Mouse (Mus musculus) ES-Bruce4 (cell line): Measurements from ENCODE around the gene Gm3285. TPM values are rescaled to one million over a fixed set of nuclear protein-coding genes. Genes with fewer than 3 reads are reported as not detected.

Experiments used
- H3K27ac ChIP-seq: 2 replicates; pipeline ENCODE4 v1.5.1; 2012; ENCODE audit warnings: low read length, inconsistent platforms; ENCODE audit not compliant: insufficient read depth
- H3K27me3 ChIP-seq: 2 replicates; pipeline ENCODE4 v1.6.1; 2012; ENCODE audit warnings: mild to moderate bottlenecking, low read length, inconsistent platforms; ENCODE audit not compliant: control insufficient read depth, poor library complexity, insufficient read depth, severe bottlenecking
- H3K36me3 ChIP-seq: 2 replicates; pipeline ENCODE4 v1.6.1; 2012; ENCODE audit warnings: inconsistent platforms, mild to moderate bottlenecking, low read length, moderate library complexity; ENCODE audit not compliant: control insufficient read depth, poor library complexity, insufficient read depth, severe bottlenecking
- H3K4me1 ChIP-seq: one replicate; pipeline ENCODE4 v1.8.1; 2011; ENCODE audit warnings: low read length; ENCODE audit not compliant: control insufficient read depth, insufficient read depth
- H3K4me3 ChIP-seq: 2 replicates; pipeline ENCODE4 v1.5.1; 2011; ENCODE audit warnings: low read depth, mild to moderate bottlenecking, low read length
- H3K9ac ChIP-seq: 2 replicates; pipeline ENCODE4 v1.6.1; 2012; ENCODE audit warnings: low read depth, mild to moderate bottlenecking, inconsistent platforms; ENCODE audit not compliant: poor library complexity, severe bottlenecking
- H3K9me3 ChIP-seq: replicated peaks from 2 replicates; pipeline ENCODE4 v1.6.1; 2012; ENCODE audit warnings: mild to moderate bottlenecking, low read length, inconsistent platforms; ENCODE audit not compliant: control insufficient read depth, poor library complexity, insufficient read depth, severe bottlenecking
- CTCF ChIP-seq: IDR thresholded peaks from one replicate; pipeline ENCODE4 v1.8.1; 2011; ENCODE audit warnings: low read depth, low read length
- EP300 ChIP-seq: IDR thresholded peaks from 2 replicates; pipeline ENCODE4 v1.6.1; 2011; ENCODE audit warnings: low read depth, low read length; ENCODE audit not compliant: insufficient read depth
- POLR2A ChIP-seq: IDR thresholded peaks from one replicate; pipeline ENCODE4 v1.8.1; 2011; ENCODE audit warnings: low read length; ENCODE audit not compliant: insufficient read depth
- polyA plus RNA-seq: library from polyadenylated mRNA; stranded (reverse); fragments of >200 nt; gene quantifications from 2 replicates; pipeline ENCODE4 v1.2.4, GENCODE M21; 2011; ENCODE audit warnings: low read depth; ENCODE audit not compliant: missing spikeins, insufficient read depth, insufficient read length

Gene Gm3285
- polyA plus RNA-seq: not detected in 2 replicates

DNA sequence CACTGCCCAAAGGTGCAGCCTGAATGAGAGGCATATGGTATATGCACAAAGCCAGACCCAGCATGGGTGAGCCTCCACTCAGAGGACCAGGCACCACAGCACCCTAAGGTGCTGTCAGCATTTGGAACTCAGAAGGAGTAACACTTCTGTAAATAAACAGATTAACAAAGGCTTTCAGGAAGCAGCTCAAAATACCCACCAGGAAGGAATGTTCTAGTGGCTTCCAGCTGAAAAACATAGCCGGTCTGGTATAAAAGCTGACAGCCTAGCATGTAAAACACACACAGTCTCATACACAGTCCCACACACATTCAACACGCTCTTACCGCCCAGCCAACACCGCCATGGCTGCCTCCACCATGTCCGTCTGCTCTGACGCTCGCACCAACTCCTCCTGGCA is at the start of gene Gm3285:
Gene Gm3285, plus strand, starts transcription at position 301 of the 400 bp plus-strand sequence.
- no peak within 1 kb of the TSS for H3K9ac ChIP-seq
- H3K27me3 ChIP-seq: no peaks in the 10 kb centered on the region
- no peak within 1 kb of the TSS for H3K4me3 ChIP-seq
- H3K9me3 ChIP-seq: no peaks in the 10 kb centered on the region
- no peak within 1 kb of the TSS for H3K27ac ChIP-seq
- H3K4me1 ChIP-seq: no peaks in the 10 kb centered on the region
- TF ChIP-seq CTCF (no peak), POLR2A (no peak), EP300 (no peak)
- H3K36me3 ChIP-seq: no peaks in the 10 kb centered on the region

DNA sequence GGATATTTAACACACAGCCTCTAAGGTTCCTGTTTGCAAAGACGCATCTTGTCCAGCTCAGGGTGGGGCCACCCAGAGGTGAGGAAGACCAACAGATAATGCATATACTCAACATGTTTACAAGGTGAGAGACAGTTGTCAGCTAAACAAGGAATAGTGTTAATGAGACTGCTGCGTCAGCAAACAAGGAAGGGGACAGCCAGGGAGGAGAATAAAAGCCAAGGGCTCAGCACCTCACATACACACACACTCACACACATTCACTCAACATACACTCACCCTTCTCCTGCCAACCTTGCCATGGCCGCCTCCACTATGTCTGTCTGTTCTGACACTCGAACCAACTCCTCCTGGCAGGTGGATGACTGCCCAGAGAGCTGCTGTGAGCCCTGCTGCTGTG is 47.4 kb upstream of the Gm3285 start, which contains the start of gene Gm2696:
Gene Gm2696, plus strand, starts transcription at position 301 of the 400 bp plus-strand sequence.
- no peak within 1 kb of the TSS for H3K4me3 ChIP-seq
- H3K27ac ChIP-seq: no peak within 1 kb of the TSS
- no peak within 1 kb of the TSS for H3K9ac ChIP-seq
- H3K36me3 ChIP-seq: no peaks in the 10 kb centered on the region
- H3K27me3 ChIP-seq: no peaks in the 10 kb centered on the region
- H3K9me3 ChIP-seq: peaks cover 8% of the 10 kb centered on the region
- no peaks in the 10 kb centered on the region for H3K4me1 ChIP-seq
- TF ChIP-seq EP300: no peak
- TF ChIP-seq CTCF: no peak
- no peak for TF ChIP-seq POLR2A

DNA sequence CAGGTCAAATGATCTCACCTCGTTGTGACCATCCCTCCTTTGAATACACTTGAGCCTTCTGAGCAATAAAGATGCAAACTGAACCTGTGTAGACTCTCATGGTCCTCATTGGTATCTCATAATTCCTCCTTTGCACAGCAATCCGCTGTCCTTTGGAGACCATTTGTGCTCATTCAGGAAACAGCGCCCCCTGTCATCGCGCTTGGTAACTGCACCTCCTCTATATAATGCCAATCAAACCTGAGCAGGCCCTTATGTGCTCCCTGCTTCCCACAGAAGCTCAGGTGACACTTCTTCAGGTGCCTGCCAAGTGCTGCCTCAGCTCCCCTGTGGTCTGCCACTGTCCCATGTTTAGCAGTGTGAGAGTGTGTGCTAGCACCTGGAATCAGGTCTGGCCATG is 46.3 kb upstream of the Gm3285 start:
- Histone ChIP-seq H3K27ac (no peak overlapping the region), H3K9ac (no peak overlapping the region), H3K36me3 (no peaks in the 10 kb centered on the region), H3K4me1 (no peaks in the 10 kb centered on the region), H3K4me3 (no peak overlapping the region), H3K9me3 (no peaks in the 10 kb centered on the region), H3K27me3 (no peaks in the 10 kb centered on the region)
- TF ChIP-seq CTCF: peak; percentile 51
- TF ChIP-seq POLR2A: no peak

DNA sequence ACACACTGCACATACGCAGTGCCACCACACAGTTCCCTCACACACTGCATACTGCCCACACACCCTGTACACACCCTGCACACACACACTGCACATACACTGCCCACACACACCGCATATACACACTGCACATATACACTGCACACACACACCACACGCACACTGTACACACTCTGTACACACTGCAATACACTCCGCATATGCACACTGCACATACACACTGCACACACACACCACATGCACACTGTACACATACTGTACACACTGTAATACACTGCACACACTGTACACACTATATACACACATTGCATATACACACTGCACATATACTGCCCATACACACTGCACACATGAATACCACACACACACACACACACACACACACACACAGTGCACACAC is 43.3 kb upstream of the Gm3285 start:
- no peaks in the 10 kb centered on the region for H3K36me3 ChIP-seq
- H3K9me3 ChIP-seq: no peaks in the 10 kb centered on the region
- H3K27ac ChIP-seq: no peak overlapping the region
- H3K4me3 ChIP-seq: no peak overlapping the region
- no peaks in the 10 kb centered on the region for H3K4me1 ChIP-seq
- no peak for TF ChIP-seq EP300
- no peak for TF ChIP-seq CTCF
- no peak for TF ChIP-seq POLR2A
- H3K9ac ChIP-seq: no peak overlapping the region
- H3K27me3 ChIP-seq: no peaks in the 10 kb centered on the region

DNA sequence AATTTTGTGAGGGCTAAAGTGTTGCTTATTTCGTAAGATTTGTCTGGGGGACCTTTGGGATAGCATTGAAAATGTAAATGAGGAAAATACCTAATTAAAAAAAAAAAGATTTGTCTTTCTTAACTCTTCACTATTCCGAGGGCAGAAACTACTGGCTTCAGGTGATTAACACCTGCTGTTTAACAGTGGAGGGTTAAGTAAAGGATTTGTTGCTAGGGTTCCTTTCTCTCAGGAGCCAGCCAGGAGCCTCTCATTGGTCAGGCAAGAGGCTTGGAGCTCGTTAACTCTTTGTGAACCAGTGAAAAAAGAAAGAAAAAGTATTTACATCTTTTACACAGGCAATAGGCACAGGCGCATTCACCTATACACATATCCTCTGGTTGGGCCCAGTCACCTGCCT is 42.6 kb upstream of the Gm3285 start:
- Histone ChIP-seq H3K27ac (no peak overlapping the region), H3K4me1 (no peaks in the 10 kb centered on the region), H3K9ac (no peak overlapping the region), H3K27me3 (no peaks in the 10 kb centered on the region), H3K36me3 (no peaks in the 10 kb centered on the region), H3K4me3 (no peak overlapping the region), H3K9me3 (no peaks in the 10 kb centered on the region)
- TF ChIP-seq CTCF (no peak), POLR2A (no peak), EP300 (no peak)

DNA sequence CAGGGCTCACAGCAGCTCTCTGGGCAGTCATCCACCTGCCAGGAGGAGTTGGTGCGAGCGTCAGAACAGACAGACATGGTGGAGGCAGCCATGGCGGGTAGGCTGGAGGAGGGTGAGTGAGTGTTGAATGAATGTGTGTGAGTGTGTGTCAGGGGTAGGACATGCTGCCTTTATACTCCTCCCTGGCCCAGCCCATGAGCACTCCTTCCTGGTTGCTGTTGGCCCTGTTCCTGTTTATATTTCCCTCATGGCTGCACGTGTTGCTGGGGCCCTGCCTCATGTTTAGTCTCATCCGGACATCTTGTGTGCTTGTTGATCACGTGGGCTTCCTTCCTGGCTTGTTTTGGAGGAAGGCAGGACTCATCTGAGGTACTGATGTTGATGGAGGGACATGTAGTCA is 34.8 kb upstream of the Gm3285 start, which contains the start of gene Krtap10-4:
Gene Krtap10-4, minus strand, starts transcription at position 145 of the 400 bp plus-strand sequence.
- no peak within 1 kb of the TSS for H3K27ac ChIP-seq
- H3K27me3 ChIP-seq: no peaks in the 10 kb centered on the region
- H3K36me3 ChIP-seq: no peaks in the 10 kb centered on the region
- TF ChIP-seq EP300 (no peak), CTCF (no peak), POLR2A (no peak)
- H3K4me1 ChIP-seq: no peaks in the 10 kb centered on the region
- no peak within 1 kb of the TSS for H3K9ac ChIP-seq
- no peak within 1 kb of the TSS for H3K4me3 ChIP-seq
- H3K9me3 ChIP-seq: no peaks in the 10 kb centered on the region
